8 mouse cellular contexts compared by ENCODE assay signal in genomic region chr11:57531300-57531950, GRCm38 (mm10). TPM values are rescaled to one million over a fixed set of nuclear protein-coding genes. Genes with fewer than 3 reads are reported as not detected.
DNase-seq lines count a peak whose midpoint lies in the region; ATAC-seq and TF ChIP-seq lines count a peak whose summit lies in the region.
"Had no signal": no experiment of that assay in that cellular context is flagged by ENCODE, and none has a peak within 500 bp of the region (broad histone marks: within the 10 kb centered on the region; RNA-seq: fewer than 3 reads in every experiment).

No protein-coding gene starts in this region.

- peaks cover 9% of the 10 kb centered on the region for H3K4me1 ChIP-seq in lung, adult 2 months (ENCODE audit: control insufficient read depth, insufficient read depth, low read length)

- ATAC-seq in monocyte, adult 5-6 weeks (replicated peaks; ENCODE audit: insufficient number of reproducible peaks, low FRiP score, low TSS enrichment, poor library complexity, severe bottlenecking): no peak

- WGBS in lung, adult 2 months: 34% methylated on average over 11 of the region's 11 CpGs

- peak; percentile 24 to 48 for DNase-seq in lung, adult 18-20 months
- no peak for DNase-seq in lung, adult 2 months
- peak; percentile 25 for DNase-seq in heart, postnatal 4 days
- DNase-seq in lung, postnatal 14 days: peak; percentile 28
- DNase-seq in right cerebral cortex, postnatal 25 days: no peak
- no peak for DNase-seq in adipocyte (ENCODE audit: low spot score)

- TF ChIP-seq POLR2A in lung, adult 2 months (IDR thresholded peaks at IDR 0.05; ENCODE audit: borderline replicate concordance, extremely low read depth, low read depth, low read length): no peak

- no peak for TF ChIP-seq CTCF in lung, adult 2 months (IDR thresholded peaks at IDR 0.05; ENCODE audit: insufficient read depth, low read length)

- no peak overlapping the region for H3K4me3 ChIP-seq in lung, adult 2 months (replicated peaks; ENCODE audit: extremely low read depth, low read depth, low read length)
- H3K4me3 ChIP-seq: megakaryocyte, embryonic 14.5 days had no signal

RNA-seq across cellular contexts. Expression of gene Mfap3, which starts 13.0 kb away (rescaled TPM):
- polyA plus RNA-seq in lung, adult 2 months (2012; rRNA removed): 10.3 and 11.0 TPM in 2 replicates
- 10 to 100 TPM; 26.8 to 27.6 TPM for total RNA-seq in heart, postnatal 4 days (2021)
- total RNA-seq in monocyte, adult 5-6 weeks (2017): 33.6 to 36.5 TPM (median 36.0 TPM) in 3 replicates

RNA-seq across cellular contexts. Expression of gene Fam114a2, which starts 13.0 kb away (rescaled TPM):
- 20.2 and 30.6 TPM in 2 replicates for polyA plus RNA-seq in lung, adult 2 months (2012; rRNA removed)
- total RNA-seq in heart, postnatal 4 days (2021): 10 to 100 TPM; 43.1 to 45.6 TPM
- 33.8 to 60.8 TPM (median 36.3 TPM) in 3 replicates for total RNA-seq in monocyte, adult 5-6 weeks (2017)

Comparison
In these comparisons a context has a peak if more than half of its experiments do, and no peak if none do; other contexts are left out.
1. DNase-seq: peak in lung, adult 18-20 months (2 of 2), heart, postnatal 4 days (single experiment) and lung, postnatal 14 days (single experiment); none in lung, adult 2 months (single experiment), right cerebral cortex, postnatal 25 days (single experiment) and adipocyte (single experiment).